Mouse (Mus musculus) CH12.LX (cell line): ENCODE results near the gene Socs5.

Source experiments
- CHD2 ChIP-seq: IDR thresholded peaks from 2 replicates; pipeline ENCODE4 v1.6.1; 2011; ENCODE audit warnings: low read length, improper control_type of control experiment
- EP300 ChIP-seq: IDR thresholded peaks from 2 replicates; pipeline ENCODE4 v1.6.1; 2011; ENCODE audit warnings: low read length, improper control_type of control experiment
- NELFE ChIP-seq: IDR thresholded peaks from 2 replicates; pipeline ENCODE4 v1.6.1; 2011; ENCODE audit warnings: low read depth, low read length, improper control_type of control experiment
- SIN3A ChIP-seq: IDR thresholded peaks from 2 replicates; pipeline ENCODE4 v1.6.1; 2012; ENCODE audit warnings: low read length, improper control_type of control experiment, inconsistent platforms
- USF1 ChIP-seq: IDR thresholded peaks from 2 replicates; pipeline ENCODE4 v1.6.1; 2014; ENCODE audit warnings: low read depth, mild to moderate bottlenecking, inconsistent platforms, low read length, improper control_type of control experiment
- ZNF384 ChIP-seq: IDR thresholded peaks from 2 replicates; pipeline ENCODE4 v1.6.1; 2012; ENCODE audit warnings: low read depth, low read length, improper control_type of control experiment, inconsistent platforms

DNA sequence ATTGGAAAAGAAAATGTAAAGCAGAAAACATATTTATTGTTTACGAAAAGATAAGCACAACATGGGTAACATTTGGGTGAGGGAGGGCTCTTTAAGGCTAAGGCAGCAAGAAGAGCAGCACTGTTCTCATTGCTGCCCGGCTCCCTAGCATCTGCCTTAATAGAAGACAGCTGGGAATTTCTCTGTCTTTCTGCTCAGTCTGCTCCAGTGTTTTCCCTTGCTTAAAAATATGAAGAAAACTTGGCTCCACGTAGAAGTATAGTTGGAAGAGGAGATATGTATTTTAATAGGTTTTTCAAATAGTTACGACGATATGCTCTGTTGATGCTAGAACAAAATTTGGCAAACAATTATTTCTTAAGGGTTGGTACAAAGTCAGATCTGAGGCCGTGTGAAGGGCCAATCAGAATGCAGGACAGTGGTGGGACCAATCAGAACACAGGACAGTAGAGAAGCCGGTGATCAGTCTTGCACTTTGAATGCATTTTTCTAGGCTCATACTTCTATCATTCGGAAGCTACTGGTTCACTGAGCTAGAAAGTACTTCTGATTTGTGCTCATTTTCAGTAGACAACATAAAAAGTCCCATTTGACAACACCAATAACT is 39.0 kb downstream of the Socs5 start:
- TF ChIP-seq CHD2 = no peak
- no peak for TF ChIP-seq SIN3A
- TF ChIP-seq NELFE = no peak
- TF ChIP-seq EP300 = no peak
- no peak for TF ChIP-seq ZNF384
- TF ChIP-seq USF1 = no peak
